Mouse (Mus musculus) megakaryocyte, embryonic 14.5 days (primary cell): ENCODE measurements around the gene Mknk2. TPM values are rescaled to one million over a fixed set of nuclear protein-coding genes. Genes with fewer than 3 reads are reported as not detected.
A peak's percentile ranks its signal among the peaks of the same experiment; 100 is the strongest.

ENCODE experiments used
- H3K27me3 ChIP-seq: replicated peaks from 2 replicates; pipeline ENCODE3; 2012; ENCODE audit warnings: inconsistent platforms
- H3K36me3 ChIP-seq: replicated peaks from 2 replicates; pipeline ENCODE3; 2012; ENCODE audit warnings: low read length, inconsistent platforms, mixed read lengths
- H3K4me1 ChIP-seq: 2 replicates; pipeline ENCODE4 v1.6.1; 2012; ENCODE audit warnings: inconsistent platforms
- H3K4me3 ChIP-seq: replicated peaks from 2 replicates; pipeline ENCODE3; 2012; ENCODE audit warnings: moderate library complexity, mild to moderate bottlenecking, inconsistent platforms
- H3K9me3 ChIP-seq: 2 replicates; pipeline ENCODE4 v1.6.1; 2012; ENCODE audit warnings: inconsistent platforms
- FLI1 ChIP-seq: IDR thresholded peaks from 2 replicates; pipeline ENCODE4 v1.6.1; 2012; ENCODE audit warnings: low read length, inconsistent platforms, mixed read lengths
- GATA1 ChIP-seq: IDR thresholded peaks from 3 replicates; pipeline ENCODE4 v1.6.1; 2012; ENCODE audit warnings: mixed read lengths, low read length, inconsistent platforms, borderline replicate concordance
- polyA plus RNA-seq: library from polyadenylated mRNA; stranded (reverse); fragments of >175 nt; gene quantifications from 2 replicates; pipeline ENCODE4 v1.2.3, GENCODE M21; 2012; ENCODE audit warnings: low replicate concordance; ENCODE audit not compliant: insufficient read depth

The Mknk2 gene
- polyA plus RNA-seq, 1 experiment: 472 TPM

DNA sequence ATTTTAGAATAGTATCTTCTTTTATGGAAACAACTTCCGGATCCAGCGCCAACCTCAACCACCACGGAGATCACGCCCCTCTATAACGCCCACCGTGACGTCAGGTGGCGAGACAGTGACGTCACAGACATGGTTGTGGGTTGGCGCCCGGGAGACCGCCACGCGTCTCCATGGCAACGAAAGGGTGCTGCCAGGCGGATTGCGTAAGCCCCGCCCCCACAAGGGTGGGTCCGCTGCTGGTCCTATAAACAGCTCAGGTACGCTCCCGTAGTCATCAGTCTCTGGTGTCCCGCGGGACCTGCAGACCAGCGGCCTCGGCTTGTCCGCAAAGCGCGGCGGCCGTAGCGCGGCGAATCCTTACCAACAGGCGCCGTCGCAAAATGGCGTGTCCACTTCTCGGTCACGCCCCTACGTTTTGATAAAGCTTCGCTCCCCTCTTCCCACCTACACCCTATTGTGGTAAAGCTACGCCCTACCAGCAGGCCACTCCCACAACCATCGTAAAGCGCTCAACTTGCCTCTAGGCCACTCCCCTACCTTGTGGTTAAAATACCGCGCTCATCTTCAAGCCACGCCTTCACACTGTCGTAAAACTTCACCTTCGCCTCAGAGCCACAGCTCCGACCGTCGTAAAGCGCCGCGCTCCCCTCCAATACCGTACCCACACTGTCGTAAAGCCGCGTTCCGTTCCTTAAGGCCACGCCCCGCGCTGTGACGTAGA lies 55.8 kb downstream of the Mknk2 start:
- no peak for TF ChIP-seq GATA1
- no peak for TF ChIP-seq FLI1
- peaks cover 78% of the 10 kb centered on the region for H3K4me1 ChIP-seq
- peaks cover 30% of the 10 kb centered on the region for H3K36me3 ChIP-seq
- H3K4me3 ChIP-seq: peak overlapping the region; percentile 100
- H3K27me3 ChIP-seq: no peaks in the 10 kb centered on the region
- no peaks in the 10 kb centered on the region for H3K9me3 ChIP-seq

DNA sequence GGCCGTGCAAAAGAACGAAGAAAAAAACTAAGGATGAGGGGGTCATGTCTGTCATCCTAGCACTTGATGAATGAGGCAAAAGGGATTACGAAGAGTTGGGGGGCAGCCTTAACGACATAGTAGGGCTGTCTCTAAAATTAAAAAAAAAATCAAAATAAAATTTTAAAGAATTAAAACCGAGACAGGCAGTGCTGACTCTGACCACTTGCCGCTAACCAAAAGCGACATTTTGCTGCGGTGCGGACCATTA lies 56.3 kb downstream of the Mknk2 start:
- no peak for TF ChIP-seq GATA1
- Histone ChIP-seq H3K4me3 (peak overlapping the region; percentile 100), H3K27me3 (no peaks in the 10 kb centered on the region), H3K4me1 (peaks cover 75% of the 10 kb centered on the region), H3K36me3 (peaks cover 30% of the 10 kb centered on the region), H3K9me3 (no peaks in the 10 kb centered on the region)

DNA sequence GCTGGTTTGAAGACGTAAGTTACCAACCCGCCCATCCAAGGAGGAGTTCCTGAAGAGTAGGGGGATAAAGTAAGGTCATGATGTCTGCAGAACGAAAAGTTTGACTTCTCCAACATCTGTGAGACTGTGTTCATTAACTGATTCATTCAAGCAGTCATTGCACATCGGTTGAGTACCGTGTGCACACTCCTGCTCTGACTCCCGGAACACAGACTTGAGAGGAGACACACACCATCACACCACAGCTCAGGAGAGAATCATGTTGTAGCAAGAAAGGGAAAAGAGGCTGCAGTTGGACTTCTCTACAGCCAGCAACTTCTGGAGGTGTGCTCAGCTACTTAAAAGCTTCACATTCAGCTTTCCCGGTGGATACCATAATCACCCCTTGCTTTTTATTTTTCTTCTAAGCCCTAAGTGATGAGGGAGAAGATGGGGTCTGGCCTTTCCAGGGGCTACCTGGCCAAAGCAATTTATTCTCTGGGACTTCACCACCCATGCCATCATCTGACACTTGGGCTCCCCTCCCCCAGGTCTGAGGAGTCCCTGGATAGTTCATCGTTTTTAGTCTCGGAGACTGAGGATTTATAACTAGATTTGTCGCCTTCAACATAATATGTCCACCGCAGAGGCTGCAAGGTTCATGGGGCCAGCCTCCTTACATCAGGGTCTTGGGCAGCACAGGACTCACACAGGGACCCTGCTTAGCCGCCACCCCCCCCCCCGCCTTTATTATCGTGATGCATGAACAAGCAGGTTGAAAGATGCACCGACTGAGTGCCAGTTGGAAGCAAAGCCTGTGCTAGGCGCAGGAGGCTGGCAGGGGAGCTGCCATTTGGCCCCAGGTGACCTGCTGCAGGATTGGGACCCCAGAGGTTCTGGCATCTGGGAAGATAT lies 56.9 kb downstream of the Mknk2 start:
- Histone ChIP-seq H3K27me3 (no peaks in the 10 kb centered on the region), H3K4me3 (peak overlapping the region; percentile 100), H3K36me3 (peaks cover 29% of the 10 kb centered on the region), H3K9me3 (no peaks in the 10 kb centered on the region), H3K4me1 (peaks cover 75% of the 10 kb centered on the region)
- TF ChIP-seq GATA1 (no peak), FLI1 (no peak)

DNA sequence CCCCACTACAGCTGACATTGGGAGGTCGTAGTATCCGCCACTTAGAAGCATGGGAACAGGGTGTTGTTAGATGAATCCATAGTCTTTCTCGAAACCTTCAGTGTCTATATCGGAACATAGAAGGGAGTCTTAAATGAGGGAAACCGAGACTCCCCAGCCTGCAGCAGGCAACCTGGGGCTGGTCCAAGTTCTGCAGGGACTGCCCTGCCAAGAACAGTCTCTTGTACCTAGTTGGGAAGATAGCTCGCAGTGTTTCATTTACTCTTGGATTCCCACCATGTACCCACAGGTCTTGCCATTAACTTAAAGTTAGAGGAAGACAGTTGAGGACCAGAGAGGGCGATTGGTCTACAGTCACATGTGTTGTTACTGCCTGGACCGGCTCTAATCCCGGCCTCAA lies 57.5 kb downstream of the Mknk2 start:
- Histone ChIP-seq H3K27me3 (no peaks in the 10 kb centered on the region), H3K36me3 (peaks cover 29% of the 10 kb centered on the region), H3K9me3 (no peaks in the 10 kb centered on the region), H3K4me1 (peaks cover 72% of the 10 kb centered on the region), H3K4me3 (no peak overlapping the region)
- TF ChIP-seq FLI1: no peak
- TF ChIP-seq GATA1: no peak

DNA sequence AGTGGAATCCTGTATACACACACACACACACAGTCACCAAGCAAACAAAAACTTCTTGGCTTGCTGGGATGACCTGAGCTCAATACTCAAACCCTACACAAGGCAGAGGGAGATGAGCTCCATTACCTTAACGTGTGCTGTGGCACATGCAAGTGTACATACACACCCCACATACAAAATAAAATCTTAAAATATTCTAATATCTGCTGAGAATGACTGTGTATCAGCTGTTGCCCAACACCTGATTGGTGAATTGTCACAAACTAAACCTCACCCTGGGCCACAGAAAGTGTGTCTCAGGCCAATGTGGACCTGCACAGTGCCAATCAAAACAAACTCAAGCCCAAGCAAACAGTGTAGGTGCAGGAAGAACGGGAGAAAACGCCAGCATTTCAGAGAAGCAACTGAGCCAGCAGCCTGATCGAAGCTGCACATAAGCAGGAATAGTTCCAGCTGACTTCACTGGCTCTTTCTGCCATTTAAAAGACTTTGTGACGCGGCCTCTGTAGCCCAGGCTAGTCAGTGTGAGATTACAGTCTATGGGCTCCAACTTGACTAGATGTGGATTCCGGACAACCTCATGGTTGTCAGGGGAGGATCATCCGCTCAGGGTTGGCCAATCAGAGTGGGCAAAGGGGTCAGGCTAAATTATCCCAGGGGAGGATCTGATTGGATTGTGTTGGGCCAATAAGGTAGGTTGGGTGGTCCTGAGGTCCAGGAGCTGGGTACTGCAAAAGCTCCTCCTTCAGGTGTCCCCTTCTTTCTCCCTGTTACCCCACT lies 58.3 kb downstream of the Mknk2 start:
- H3K4me3 ChIP-seq: no peak overlapping the region
- no peaks in the 10 kb centered on the region for H3K9me3 ChIP-seq
- H3K4me1 ChIP-seq: peaks cover 70% of the 10 kb centered on the region
- TF ChIP-seq GATA1: no peak
- TF ChIP-seq FLI1: no peak
- H3K36me3 ChIP-seq: peaks cover 29% of the 10 kb centered on the region
- no peaks in the 10 kb centered on the region for H3K27me3 ChIP-seq

DNA sequence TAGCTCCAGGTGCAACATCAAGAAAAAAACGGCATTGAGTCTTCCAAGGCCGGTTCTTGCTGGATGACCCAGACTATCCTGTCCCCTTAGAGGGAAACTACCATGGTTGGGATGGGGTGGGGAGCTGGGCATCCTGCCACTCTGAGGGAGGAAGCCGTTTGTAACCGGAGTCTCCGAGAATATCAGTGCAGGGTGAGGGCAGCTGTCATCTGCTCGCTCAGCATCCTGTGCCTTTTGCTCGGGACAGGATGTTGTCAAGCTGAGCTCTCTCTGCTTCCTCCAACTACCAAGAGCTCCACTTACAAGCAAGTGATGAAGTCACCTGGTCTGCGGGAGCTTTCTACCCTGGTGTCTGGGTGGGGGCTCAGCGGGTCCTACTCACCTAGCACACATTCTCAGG lies 59.7 kb downstream of the Mknk2 start:
- Histone ChIP-seq H3K9me3 (no peaks in the 10 kb centered on the region), H3K27me3 (no peaks in the 10 kb centered on the region), H3K4me3 (peak overlapping the region; percentile 56), H3K4me1 (peaks cover 64% of the 10 kb centered on the region), H3K36me3 (peaks cover 35% of the 10 kb centered on the region)
- no peak for TF ChIP-seq GATA1
- no peak for TF ChIP-seq FLI1

Other genes with a start within 250 kb of the Mknk2 start
- gene Tcf3, start 244.5 kb downstream of the Mknk2 start, polyA plus RNA-seq: 168 and 304 TPM in 2 replicates
- gene Onecut3, start 183.3 kb downstream of the Mknk2 start, polyA plus RNA-seq: not detected in 2 replicates
- gene Atp8b3, start 139.0 kb downstream of the Mknk2 start, polyA plus RNA-seq: 0.49 TPM in 1 of 2 replicates, not detected in the other
- gene Rexo1, start 116.6 kb downstream of the Mknk2 start, polyA plus RNA-seq: 81.2 and 149 TPM in 2 replicates
- 35.6 and 98.1 TPM in 2 replicates for gene Klf16, start 100.8 kb downstream of the Mknk2 start, polyA plus RNA-seq
- 581 and 2,064 TPM in 2 replicates for gene Abhd17a, start 87.8 kb downstream of the Mknk2 start, polyA plus RNA-seq
- 19.2 and 31.4 TPM in 2 replicates for gene Scamp4, start 75.2 kb downstream of the Mknk2 start, polyA plus RNA-seq
- gene Adat3, start 75.2 kb downstream of the Mknk2 start, polyA plus RNA-seq: 5.7 and 13.7 TPM in 2 replicates
- gene Gm49322, start 72.1 kb downstream of the Mknk2 start, polyA plus RNA-seq: not detected in 2 replicates
- gene Csnk1g2, start 55.3 kb downstream of the Mknk2 start, polyA plus RNA-seq: 476 and 617 TPM in 2 replicates
- gene Btbd2, start 21.0 kb downstream of the Mknk2 start, polyA plus RNA-seq: 91.6 and 121 TPM in 2 replicates
- gene Mob3a, start 23.9 kb upstream of the Mknk2 start, polyA plus RNA-seq: 61.8 and 135 TPM in 2 replicates
- 19.4 and 27.8 TPM in 2 replicates for gene Izumo4, start 24.1 kb upstream of the Mknk2 start, polyA plus RNA-seq
- 10.9 and 24.8 TPM in 2 replicates for gene Ap3d1, start 64.2 kb upstream of the Mknk2 start, polyA plus RNA-seq
- gene Dot1l, start 77.1 kb upstream of the Mknk2 start, polyA plus RNA-seq: 35.3 and 88.7 TPM in 2 replicates
- gene Sf3a2, start 120.1 kb upstream of the Mknk2 start, polyA plus RNA-seq: 413 and 1,110 TPM in 2 replicates
- gene Plekhj1, start 120.5 kb upstream of the Mknk2 start, polyA plus RNA-seq: 184 and 251 TPM in 2 replicates
- 1.1 and 5.5 TPM in 2 replicates for gene Amh, start 127.1 kb upstream of the Mknk2 start, polyA plus RNA-seq
- gene Jsrp1, start 135.4 kb upstream of the Mknk2 start, polyA plus RNA-seq: not detected in 2 replicates
- gene Oaz1, start 148.5 kb upstream of the Mknk2 start, polyA plus RNA-seq: 2,272 and 5,289 TPM in 2 replicates
- 0.04 TPM in 1 of 2 replicates, not detected in the other for gene Lingo3, start 165.9 kb upstream of the Mknk2 start, polyA plus RNA-seq
- 6.8 and 219 TPM in 2 replicates for gene Lsm7, start 177.1 kb upstream of the Mknk2 start, polyA plus RNA-seq
- gene Sppl2b, start 177.2 kb upstream of the Mknk2 start, polyA plus RNA-seq: 33.4 and 118 TPM in 2 replicates
- 0.08 TPM in 1 of 2 replicates, not detected in the other for gene Tmprss9, start 193.7 kb upstream of the Mknk2 start, polyA plus RNA-seq
- gene Timm13, start 222.9 kb upstream of the Mknk2 start, polyA plus RNA-seq: 88.8 and 345 TPM in 2 replicates
- 11.8 and 16.6 TPM in 2 replicates for gene Lmnb2, start 240.1 kb upstream of the Mknk2 start, polyA plus RNA-seq